Mouse (Mus musculus) stomach, postnatal 0 days (tissue): ENCODE measurements around the gene Zbtb49.

Experiments
- CTCF ChIP-seq: IDR thresholded peaks from 2 replicates; pipeline ENCODE4 v1.5.1; 2016; ENCODE audit warnings: antibody characterized with exemption, low read depth, mild to moderate bottlenecking, moderate library complexity
- EP300 ChIP-seq: optimal IDR thresholded peaks from 2 replicates; pipeline ENCODE3; 2016; ENCODE audit warnings: antibody characterized with exemption

DNA sequence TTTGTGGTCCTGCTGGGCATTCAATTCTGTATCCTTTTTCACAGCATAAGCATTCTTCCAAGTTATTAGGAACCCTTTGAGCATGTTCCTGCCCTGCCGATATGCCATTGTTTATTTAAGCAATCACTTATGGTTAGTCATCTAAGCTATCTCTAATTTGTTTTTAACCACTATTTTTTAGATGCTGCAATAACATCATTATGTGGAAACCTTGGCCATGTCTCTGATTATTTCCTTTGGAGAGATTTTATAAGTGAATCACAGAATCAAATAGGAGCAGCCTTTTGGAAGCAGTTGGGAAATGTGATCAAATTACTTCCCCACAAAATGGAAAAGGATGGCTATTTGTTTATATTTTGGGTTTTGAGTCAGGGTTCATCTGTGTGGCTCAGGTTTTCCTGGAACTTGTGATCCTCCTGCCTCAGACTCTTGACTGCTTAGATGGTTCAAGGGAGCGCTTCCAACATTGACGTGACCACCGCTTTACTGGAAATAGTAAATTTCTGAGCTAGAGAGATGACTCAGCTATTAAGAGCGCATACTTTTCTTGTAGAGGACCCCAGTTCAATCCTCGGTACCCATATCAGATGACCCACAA lies 35.5 kb downstream of the Zbtb49 start:
- TF ChIP-seq CTCF (no peak), EP300 (no peak)
